In the genomic region with DNA sequence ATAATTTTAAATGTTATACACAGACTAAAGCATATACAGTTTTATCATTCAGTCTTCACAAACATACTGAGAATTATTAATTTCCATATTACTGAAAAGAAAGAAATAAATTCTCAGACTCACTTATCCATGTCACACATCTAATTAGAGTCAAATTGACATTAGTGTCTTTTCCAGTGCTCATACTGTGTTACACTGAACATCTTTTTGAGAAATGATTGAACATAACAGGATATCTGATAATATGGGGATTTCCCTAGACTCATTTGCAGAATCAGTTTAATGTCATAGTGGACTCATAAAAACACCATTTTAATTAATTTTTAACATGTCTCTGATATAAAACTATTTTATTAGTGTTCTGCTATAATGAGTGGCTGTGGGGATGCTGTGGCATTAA, we compare ENCODE assay signal across 28 mouse cellular contexts.
"Had no signal": no experiment of that assay in that cellular context is flagged by ENCODE, and none has a peak within 500 bp of the region (broad histone marks: within the 10 kb centered on the region; RNA-seq: fewer than 3 reads in every experiment).

No protein-coding gene starts in this region.

- DNase-seq: cerebellum, adult 2 months; cerebellum, adult 8-10 months; cerebellum, adult 9-10 months; cerebellum, adult 9-11 months; cerebellum, postnatal 10 days; cerebellum, postnatal 14 days; cerebellum, postnatal 25 days; cerebellum, postnatal 36 days; embryo, embryonic 11 days; forebrain, postnatal 0 days; gastrocnemius, adult 2 months; gastrocnemius, postnatal 10 days; gastrocnemius, postnatal 25 days; gastrocnemius, postnatal 36 days; heart, adult 11 months; heart, adult 18-20 months; heart, adult 2 months had no signal

- H3K36me3 ChIP-seq: embryonic facial prominence, embryonic 10.5 days; embryonic facial prominence, embryonic 12.5 days; embryonic facial prominence, embryonic 13.5 days; embryonic facial prominence, embryonic 15.5 days; forebrain, embryonic 10.5 days; forebrain, embryonic 12.5 days; forebrain, embryonic 15.5 days had no signal

- H3K27ac ChIP-seq: embryonic facial prominence, embryonic 10.5 days; embryonic facial prominence, embryonic 12.5 days; embryonic facial prominence, embryonic 13.5 days; embryonic facial prominence, embryonic 15.5 days; forebrain, embryonic 10.5 days; forebrain, embryonic 12.5 days; forebrain, embryonic 13.5 days; forebrain, embryonic 15.5 days; gastrocnemius, adult 2 months; heart, adult 2 months had no signal

- H3K4me2 ChIP-seq: embryonic facial prominence, embryonic 12.5 days; embryonic facial prominence, embryonic 13.5 days; embryonic facial prominence, embryonic 15.5 days; forebrain, embryonic 12.5 days; forebrain, embryonic 13.5 days; forebrain, embryonic 15.5 days had no signal

- H3K4me1 ChIP-seq: embryonic facial prominence, embryonic 10.5 days; embryonic facial prominence, embryonic 12.5 days; embryonic facial prominence, embryonic 13.5 days; embryonic facial prominence, embryonic 15.5 days; forebrain, embryonic 10.5 days; forebrain, embryonic 12.5 days; forebrain, embryonic 13.5 days; forebrain, embryonic 15.5 days had no signal

- H3K27me3 ChIP-seq: embryonic facial prominence, embryonic 12.5 days; embryonic facial prominence, embryonic 13.5 days; embryonic facial prominence, embryonic 15.5 days; forebrain, embryonic 12.5 days; forebrain, embryonic 13.5 days; forebrain, embryonic 15.5 days had no signal

- H3K4me3 ChIP-seq: embryonic facial prominence, embryonic 10.5 days; embryonic facial prominence, embryonic 12.5 days; embryonic facial prominence, embryonic 13.5 days; embryonic facial prominence, embryonic 15.5 days; erythroblast, embryonic 14.5 days; forebrain, embryonic 10.5 days; forebrain, embryonic 12.5 days; forebrain, embryonic 13.5 days; forebrain, embryonic 15.5 days; gastrocnemius, adult 2 months; heart, adult 2 months had no signal

- H3K9me3 ChIP-seq: embryonic facial prominence, embryonic 10.5 days; embryonic facial prominence, embryonic 12.5 days; embryonic facial prominence, embryonic 13.5 days; embryonic facial prominence, embryonic 15.5 days; forebrain, embryonic 10.5 days; forebrain, embryonic 12.5 days; forebrain, embryonic 13.5 days; forebrain, embryonic 15.5 days had no signal

- H3K9ac ChIP-seq: embryonic facial prominence, embryonic 12.5 days; embryonic facial prominence, embryonic 13.5 days; embryonic facial prominence, embryonic 15.5 days; forebrain, embryonic 12.5 days; forebrain, embryonic 13.5 days; forebrain, embryonic 15.5 days; forebrain, postnatal 0 days had no signal

- ATAC-seq: forebrain, embryonic 13.5 days; forebrain, embryonic 14.5 days; forebrain, embryonic 15.5 days; forebrain, embryonic 16.5 days; forebrain, postnatal 0 days had no signal
